Mouse (Mus musculus) neural tube, embryonic 11.5 days (tissue): Measurements from ENCODE around the gene Lcp1. TPM values are rescaled to one million over a fixed set of nuclear protein-coding genes. Genes with fewer than 3 reads are reported as not detected.
"Not testable (repeated sequence)": the region's sequence is repeated elsewhere in the genome, so short reads cannot be mapped to it uniquely, and the experiment has no call there.

Experiments
- ATAC-seq: fragments of 200-750 bp; cut with Nextera tagmentation; 2 replicates; pipeline ENCODE4 v1.8.0; 2017; ENCODE audit warnings: moderate number of reproducible peaks, mild to moderate bottlenecking, moderate TSS enrichment, moderate library complexity; ENCODE audit not compliant: insufficient read depth, low FRiP score, low TSS enrichment
- DNase-seq: peaks from one replicate; pipeline ENCODE4 v3.0.0-alpha.2; 2015; ENCODE audit warnings: low spot score
- H3K27ac ChIP-seq: fragments of 300-500 bp; sonication (generic); 2 replicates; pipeline ENCODE4 v1.5.1; 2014; ENCODE audit warnings: low read depth, mild to moderate bottlenecking, low read length
- H3K27me3 ChIP-seq: fragments of 300-500 bp; sonication (generic); 2 replicates; pipeline ENCODE4 v1.6.1; 2014; ENCODE audit warnings: mild to moderate bottlenecking, low read length, mixed read lengths; ENCODE audit not compliant: control insufficient read depth, insufficient read depth
- H3K36me3 ChIP-seq: fragments of 300-500 bp; sonication (generic); 2 replicates; pipeline ENCODE4 v1.6.1; 2014; ENCODE audit warnings: mild to moderate bottlenecking, low read length, moderate library complexity, mixed read lengths; ENCODE audit not compliant: control insufficient read depth, insufficient read depth
- H3K4me1 ChIP-seq: fragments of 300-500 bp; sonication (generic); 2 replicates; pipeline ENCODE4 v1.6.1; 2014; ENCODE audit warnings: low read length, mixed read lengths; ENCODE audit not compliant: control insufficient read depth, insufficient read depth
- H3K4me2 ChIP-seq: fragments of 300-500 bp; sonication (generic); 2 replicates; pipeline ENCODE4 v1.6.1; 2014; ENCODE audit warnings: low read depth, mild to moderate bottlenecking, moderate library complexity
- H3K4me3 ChIP-seq: fragments of 300-500 bp; sonication (generic); 2 replicates; pipeline ENCODE4 v1.5.1; 2014; ENCODE audit warnings: low read depth, low read length
- H3K9ac ChIP-seq: fragments of 300-500 bp; sonication (generic); 2 replicates; pipeline ENCODE4 v1.6.1; 2014; ENCODE audit warnings: mild to moderate bottlenecking, low read length
- H3K9me3 ChIP-seq: fragments of 300-500 bp; sonication (generic); 2 replicates; pipeline ENCODE4 v1.6.1; 2016; ENCODE audit warnings: low read length; ENCODE audit not compliant: control insufficient read depth
- WGBS: fragments of 180-500 bp; shearing (Covaris S2); extraction: QIAGEN DNeasy Blood & Tissue Kit; methylation state at CpG from one replicate; pipeline ENCODE4 v1.1.7; 2014; 5-methylcytosine and 5-hydroxymethylcytosine counted together
- polyA plus RNA-seq: library from polyadenylated mRNA; unstranded; fragments of >200 nt; fragmentation: Nextera tagmentation; extraction: Ambion mirVana; gene quantifications from 2 replicates; pipeline ENCODE4 v1.2.1, GENCODE M21; 2014

The Lcp1 gene
- polyA plus RNA-seq: 30.2 and 34.8 TPM in 2 replicates

DNA sequence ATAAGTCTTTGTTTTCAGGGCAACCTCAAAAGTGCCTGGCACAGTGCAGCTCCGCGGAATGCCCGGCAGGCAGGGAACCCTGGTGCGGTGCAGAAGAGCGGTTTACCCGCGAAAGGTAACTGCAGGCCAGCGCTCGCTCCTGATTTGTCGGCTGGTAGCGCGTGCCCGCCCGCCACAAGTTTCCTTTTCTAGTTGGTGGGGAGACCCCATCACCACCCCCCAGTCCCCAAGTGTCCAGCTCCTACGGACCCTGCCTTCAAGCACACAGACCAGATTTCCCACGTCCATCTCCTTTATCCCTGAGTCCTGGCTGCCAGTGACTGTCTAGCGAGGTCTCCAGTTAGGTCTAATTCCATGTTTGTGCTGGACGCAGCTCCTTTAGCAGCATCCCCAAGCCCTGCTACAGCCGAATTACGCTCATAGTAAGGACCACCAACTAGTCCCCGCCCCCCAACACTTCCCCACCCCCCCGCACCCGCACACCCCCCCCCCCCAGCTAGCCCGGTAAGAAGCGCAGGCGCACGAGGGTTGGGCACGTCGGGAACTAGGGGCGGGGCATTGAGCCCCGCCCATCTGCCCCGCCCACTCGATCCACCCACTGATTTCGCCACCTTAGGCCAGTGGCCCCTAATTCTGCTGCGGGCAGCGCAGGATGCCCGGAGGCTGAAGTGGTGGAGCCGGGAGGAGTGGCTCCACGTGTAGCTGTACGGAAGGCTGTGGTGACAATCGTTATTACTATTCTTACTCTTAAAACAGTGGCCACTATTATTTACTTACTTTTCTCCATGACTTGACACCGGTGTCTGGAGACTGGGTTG lies at the start of gene Lcp1, which contains the start of gene Lrrc63:
Gene Lcp1 (plus strand): TSS at position 601 of the 818 bp plus-strand sequence.
Gene Lrrc63 (minus strand): TSS at position 381 of the 818 bp plus-strand sequence.
- Histone ChIP-seq H3K9ac (peak within 1 kb of the TSS; percentile 51), H3K4me1 (no peaks in the 10 kb centered on the region), H3K27me3 (no peaks in the 10 kb centered on the region), H3K27ac (no peak within 1 kb of the TSS), H3K4me2 (peak within 1 kb of the TSS; percentile 54), H3K4me3 (peak within 1 kb of the TSS; percentile 39), H3K36me3 (no peaks in the 10 kb centered on the region), H3K9me3 (no peaks in the 10 kb centered on the region)
- peak; percentile 92 for ATAC-seq
- DNase-seq: peak; percentile 87
- under 1% methylated on average over 31 of the region's 42 CpGs for WGBS

DNA sequence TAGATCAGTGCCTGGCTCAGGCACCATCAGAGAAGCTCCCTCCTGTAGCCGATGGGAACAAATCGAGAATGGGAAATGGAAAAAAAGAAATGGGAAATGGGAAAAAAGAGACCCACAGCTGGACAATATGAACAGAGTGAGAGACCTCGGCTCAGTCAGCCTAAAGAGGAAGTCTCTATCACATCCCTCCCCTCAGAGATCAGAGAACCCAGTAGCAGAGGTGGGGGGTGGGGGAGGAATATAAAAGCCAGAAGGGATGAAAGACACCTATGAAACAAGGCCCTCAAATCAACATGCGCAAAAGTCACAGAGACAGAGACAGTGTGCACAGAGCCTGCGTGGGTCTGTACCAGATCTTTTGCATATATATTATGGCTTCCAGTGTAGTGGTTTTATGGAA lies 27.9 kb upstream of the Lcp1 start:
- Histone ChIP-seq H3K4me3 (no peak overlapping the region), H3K9me3 (no peaks in the 10 kb centered on the region), H3K4me2 (no peak overlapping the region), H3K36me3 (no peaks in the 10 kb centered on the region), H3K9ac (no peak overlapping the region), H3K27me3 (no peaks in the 10 kb centered on the region), H3K27ac (no peak overlapping the region), H3K4me1 (no peaks in the 10 kb centered on the region)
- DNase-seq: no peak
- ATAC-seq: no peak
- 94% methylated on average over 5 of the region's 5 CpGs for WGBS

DNA sequence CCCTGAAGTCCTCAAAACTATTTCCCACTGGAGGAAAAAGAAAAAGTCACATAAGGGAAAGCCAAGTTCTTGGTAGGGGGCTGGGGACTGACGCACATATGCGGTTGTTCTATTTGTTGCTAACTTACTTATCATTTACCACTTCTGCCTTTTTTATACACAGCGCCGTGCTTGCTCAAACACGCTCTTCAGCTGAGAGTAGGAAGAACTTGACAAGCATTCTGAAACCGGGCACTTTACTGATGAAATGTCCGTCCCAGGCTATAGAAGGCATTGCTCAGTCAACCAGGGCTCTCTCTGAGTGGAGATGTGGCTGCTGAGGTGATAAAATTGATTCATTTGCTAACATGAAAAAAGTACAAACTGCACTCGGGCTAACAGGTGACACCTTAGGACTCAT lies 9.2 kb upstream of the Lcp1 start:
- WGBS: 89% methylated on average over 8 of the region's 8 CpGs
- Histone ChIP-seq H3K27me3 (no peaks in the 10 kb centered on the region), H3K4me1 (no peaks in the 10 kb centered on the region), H3K4me3 (no peak overlapping the region), H3K4me2 (no peak overlapping the region), H3K9me3 (no peaks in the 10 kb centered on the region), H3K36me3 (no peaks in the 10 kb centered on the region), H3K27ac (no peak overlapping the region), H3K9ac (no peak overlapping the region)
- no peak for ATAC-seq
- DNase-seq: no peak

DNA sequence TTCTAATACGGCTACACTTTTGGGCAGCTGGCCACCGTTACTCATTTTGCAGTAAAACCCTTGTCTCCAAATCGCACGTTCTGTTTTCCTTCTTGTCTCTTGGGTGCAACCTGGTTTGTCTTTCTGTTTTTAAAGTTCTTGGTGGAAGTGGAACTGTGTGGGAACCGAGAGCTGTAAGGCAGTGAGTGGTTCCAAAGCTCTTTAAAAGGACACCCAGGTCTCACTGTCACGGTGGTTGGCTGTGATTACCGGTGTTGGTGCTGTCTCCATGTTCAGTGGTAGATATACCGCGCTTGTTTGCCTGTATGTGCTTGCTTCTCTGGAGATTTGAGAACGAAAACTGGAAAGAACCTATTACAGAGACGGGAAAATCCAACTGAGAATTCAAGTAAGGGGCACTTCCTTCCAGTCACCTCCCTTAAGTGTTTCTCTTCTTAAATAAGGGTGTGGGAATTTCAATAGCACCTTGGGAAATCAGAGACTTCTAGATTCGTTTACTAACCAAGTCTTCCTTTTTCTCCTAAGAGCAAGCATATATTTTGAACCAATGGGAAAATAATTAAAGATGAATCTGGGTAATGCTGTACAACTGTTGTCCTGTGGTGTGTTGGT lies 529 bp downstream of the Lcp1 start:
- 4% methylated on average over 12 of the region's 12 CpGs for WGBS
- Histone ChIP-seq H3K9ac (no peak overlapping the region), H3K27ac (no peak overlapping the region), H3K9me3 (no peaks in the 10 kb centered on the region), H3K4me3 (peak overlapping the region; percentile 39), H3K27me3 (no peaks in the 10 kb centered on the region), H3K36me3 (no peaks in the 10 kb centered on the region), H3K4me1 (no peaks in the 10 kb centered on the region), H3K4me2 (peak overlapping the region; percentile 54)
- ATAC-seq: no peak
- DNase-seq: no peak

DNA sequence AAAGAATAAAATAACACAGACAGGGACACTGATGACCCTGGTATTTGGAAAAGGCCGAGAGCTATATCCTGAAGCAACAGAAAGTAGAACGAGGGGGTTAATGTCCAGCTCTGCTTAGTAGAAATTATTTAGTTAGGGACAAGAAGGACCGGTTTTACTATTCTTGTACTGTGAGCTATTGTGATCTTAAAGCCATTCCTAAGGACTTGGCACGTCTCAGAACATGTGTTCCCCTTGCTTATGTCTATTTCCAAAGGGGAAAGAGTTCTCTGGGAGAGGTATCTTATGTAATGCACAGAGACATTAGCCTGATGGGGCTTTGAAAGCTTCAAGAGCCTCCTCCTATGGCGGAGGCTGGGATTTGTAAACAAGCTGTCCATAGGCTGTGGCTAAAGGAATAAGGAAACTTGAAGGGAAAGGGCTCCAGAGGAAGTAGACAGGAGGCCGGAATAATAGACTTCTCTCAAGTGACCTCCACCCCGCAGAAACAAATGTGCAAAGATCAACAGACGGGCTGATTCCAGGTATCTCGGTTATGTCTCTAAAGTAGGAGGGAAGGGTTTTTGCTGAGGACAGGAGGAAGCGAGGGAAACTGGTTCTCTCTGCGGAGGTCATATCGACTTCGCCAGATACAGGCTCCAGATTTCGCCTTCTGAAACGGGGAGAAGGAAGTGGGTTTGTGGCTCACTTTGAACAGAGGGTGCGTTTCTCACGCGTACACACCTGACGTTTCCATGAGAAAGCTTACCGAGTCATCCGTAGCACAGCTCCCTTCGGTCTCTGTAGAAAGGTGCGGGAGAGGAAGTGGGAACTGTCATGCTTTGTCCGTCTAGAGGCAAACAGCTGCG lies 5.4 kb downstream of the Lcp1 start:
- no peak for ATAC-seq
- no peak for DNase-seq
- H3K9me3 ChIP-seq: no peaks in the 10 kb centered on the region
- H3K9ac ChIP-seq: no peak overlapping the region
- 83% methylated on average over 25 of the region's 25 CpGs for WGBS
- H3K4me1 ChIP-seq: no peaks in the 10 kb centered on the region
- H3K4me3 ChIP-seq: no peak overlapping the region
- H3K27ac ChIP-seq: no peak overlapping the region
- no peak overlapping the region for H3K4me2 ChIP-seq
- no peaks in the 10 kb centered on the region for H3K27me3 ChIP-seq
- no peaks in the 10 kb centered on the region for H3K36me3 ChIP-seq

DNA sequence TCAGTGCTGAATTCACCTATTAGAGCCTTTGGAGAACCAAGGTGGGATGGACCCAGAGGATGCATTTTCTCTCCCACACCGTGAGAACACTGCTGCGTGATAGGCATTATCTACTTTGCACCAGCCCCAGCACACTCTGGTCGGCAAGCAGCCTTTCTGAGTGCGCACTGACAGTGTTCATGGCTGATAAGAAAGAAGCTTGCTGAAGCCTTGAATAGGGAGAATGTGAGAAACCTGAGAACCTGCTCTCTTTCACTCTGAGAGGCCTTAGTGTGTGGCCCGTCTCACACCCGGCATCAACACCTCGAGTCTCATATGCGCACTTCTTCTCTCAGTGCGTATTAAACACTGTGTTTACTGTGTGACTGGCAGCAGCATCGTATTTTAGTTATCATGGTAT lies 7.6 kb downstream of the Lcp1 start:
- no peak overlapping the region for H3K9ac ChIP-seq
- no peak for ATAC-seq
- H3K36me3 ChIP-seq: no peaks in the 10 kb centered on the region
- no peaks in the 10 kb centered on the region for H3K4me1 ChIP-seq
- H3K27me3 ChIP-seq: no peaks in the 10 kb centered on the region
- no peak overlapping the region for H3K4me2 ChIP-seq
- no peak overlapping the region for H3K4me3 ChIP-seq
- no peaks in the 10 kb centered on the region for H3K9me3 ChIP-seq
- H3K27ac ChIP-seq: no peak overlapping the region
- no peak for DNase-seq
- WGBS: 89% methylated on average over 10 of the region's 10 CpGs

DNA sequence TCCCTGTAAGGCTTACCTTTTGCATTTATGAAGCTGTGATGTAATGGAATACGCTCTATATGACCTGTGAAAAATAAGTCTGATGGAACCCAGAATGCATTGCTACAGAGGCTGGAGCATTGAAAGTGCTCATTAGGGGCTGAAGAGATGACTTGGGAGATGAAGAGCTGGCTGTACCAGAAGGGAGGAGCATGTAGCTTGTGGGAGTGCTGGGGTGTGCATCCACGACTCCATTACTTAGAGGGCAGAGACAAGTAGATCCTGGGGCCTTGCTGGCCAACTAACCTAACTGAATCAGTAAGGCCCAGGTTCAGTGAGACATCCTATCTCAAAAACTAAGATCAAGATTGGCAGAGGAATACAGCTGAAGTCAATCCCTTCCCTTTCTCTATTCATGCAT lies 8.3 kb downstream of the Lcp1 start:
- no peaks in the 10 kb centered on the region for H3K36me3 ChIP-seq
- DNase-seq (no peak), ATAC-seq (no peak)
- H3K4me1 ChIP-seq: no peaks in the 10 kb centered on the region
- no peak overlapping the region for H3K4me3 ChIP-seq
- no peaks in the 10 kb centered on the region for H3K27me3 ChIP-seq
- no peak overlapping the region for H3K4me2 ChIP-seq
- WGBS: 91% methylated on average over 2 of the region's 2 CpGs
- no peak overlapping the region for H3K27ac ChIP-seq
- H3K9ac ChIP-seq: no peak overlapping the region
- no peaks in the 10 kb centered on the region for H3K9me3 ChIP-seq

DNA sequence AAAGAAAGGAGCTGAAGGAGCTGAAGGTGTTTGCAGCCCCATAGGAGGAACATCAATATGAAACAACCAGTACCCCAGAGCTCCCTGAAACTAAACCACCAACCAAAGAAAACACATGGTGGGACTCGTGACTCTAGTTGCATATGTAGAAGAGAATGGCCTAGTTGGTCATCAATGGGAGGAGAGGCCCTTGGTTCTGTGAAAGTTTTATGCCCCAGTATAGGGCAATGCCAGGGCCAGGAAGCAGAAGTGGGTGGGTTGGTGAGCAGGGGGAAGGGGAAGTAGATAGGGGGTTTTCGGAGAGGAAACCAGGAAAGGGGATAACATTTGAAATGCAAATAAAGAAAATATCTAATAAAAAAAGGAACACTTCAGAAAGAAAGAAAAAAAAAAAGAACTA lies 16.8 kb downstream of the Lcp1 start:
- H3K9me3 ChIP-seq, DNase-seq, ATAC-seq, H3K4me2 ChIP-seq, H3K27ac ChIP-seq, H3K9ac ChIP-seq, H3K4me1 ChIP-seq, H3K36me3 ChIP-seq, H3K27me3 ChIP-seq, H3K4me3 ChIP-seq: not testable (repeated sequence)
- 82% methylated on average over 2 of the region's 2 CpGs for WGBS
